Mouse (Mus musculus): Measurements from ENCODE around the gene Zfp523.

- TF ChIP-seq GATA1 (IDR thresholded peaks at IDR 0.05; ENCODE audit: low read length) (no peak), TAL1 (IDR thresholded peaks at IDR 0.05; ENCODE audit: low read length) (no peak)
These were observed 35.7 kb upstream of the Zfp523 start for GRCm38 (mm10) chr17:28141205-28141650.

Measured in erythroblast, embryonic 14.5 days (primary cell).